Mouse (Mus musculus) cerebellum, adult 2 months (tissue): ENCODE data around the gene Laptm4a.

Experiments used
- CTCF ChIP-seq: fragments of 200-500 bp; IDR thresholded peaks from 2 replicates; pipeline ENCODE4 v1.5.1; 2011; ENCODE audit warnings: low read depth, mild to moderate bottlenecking, control low read depth, low read length, moderate library complexity, borderline replicate concordance; ENCODE audit not compliant: insufficient read depth
- POLR2A ChIP-seq: fragments of 200-500 bp; IDR thresholded peaks from 2 replicates; pipeline ENCODE4 v1.6.1; 2011; ENCODE audit warnings: low read length, control low read depth, borderline replicate concordance; ENCODE audit not compliant: insufficient read depth

DNA sequence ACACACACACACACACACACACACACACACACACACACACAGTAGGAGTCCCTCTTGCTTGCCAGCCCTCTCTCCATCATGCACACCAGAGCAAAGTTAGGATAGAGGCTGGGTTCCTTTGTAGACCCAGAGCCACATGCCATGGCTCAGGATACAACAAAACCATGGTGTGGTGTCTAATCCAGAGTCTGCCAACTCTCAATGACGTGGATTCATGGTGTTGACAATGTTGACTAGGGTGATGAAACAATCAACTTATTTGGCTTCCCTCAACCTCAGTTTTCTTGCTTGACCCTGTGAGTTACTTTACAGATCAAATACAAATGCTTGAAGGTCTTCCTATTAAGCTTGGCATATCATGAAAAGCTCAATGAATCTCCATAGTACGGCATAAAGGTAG lies 42.7 kb upstream of the Laptm4a start:
- TF ChIP-seq POLR2A = no peak
- TF ChIP-seq CTCF = no peak
